Mouse (Mus musculus): ENCODE measurements around the gene Klkb1.

- TF ChIP-seq POLR2A (IDR thresholded peaks at IDR 0.05; ENCODE audit: borderline replicate concordance, extremely low read depth, insufficient read depth, insufficient read length, poor library complexity, severe bottlenecking) (no peak), CTCF (IDR thresholded peaks at IDR 0.05; ENCODE audit: borderline replicate concordance, extremely low read depth, insufficient read depth, insufficient read length) (no peak)
These were observed 617 bp upstream of the Klkb1 start for GRCm38 (mm10) chr8:45295276-45295675.
